Mouse (Mus musculus) forebrain, embryonic 15.5 days (tissue): Measurements from ENCODE around the gene Hoxa3. TPM values are rescaled to one million over a fixed set of nuclear protein-coding genes. Genes with fewer than 3 reads are reported as not detected.

Experiments used
- ATAC-seq: fragments of 200-750 bp; cut with Nextera tagmentation; replicated peaks from 2 replicates; pipeline ENCODE4 v1.8.0; 2017; ENCODE audit warnings: mild to moderate bottlenecking, moderate TSS enrichment, moderate library complexity
- H3K27ac ChIP-seq: fragments of 300-500 bp; sonication (generic); replicated peaks from 2 replicates; pipeline ENCODE4 v1.5.1; 2015; ENCODE audit warnings: mild to moderate bottlenecking, inconsistent platforms
- H3K27me3 ChIP-seq: fragments of 300-500 bp; sonication (generic); 2 replicates; pipeline ENCODE4 v1.6.1; 2015; ENCODE audit warnings: inconsistent platforms
- H3K36me3 ChIP-seq: fragments of 300-500 bp; sonication (generic); 2 replicates; pipeline ENCODE4 v1.6.1; 2015; ENCODE audit warnings: mild to moderate bottlenecking, inconsistent platforms
- H3K4me1 ChIP-seq: fragments of 300-500 bp; sonication (generic); 2 replicates; pipeline ENCODE4 v1.6.1; 2015; ENCODE audit warnings: inconsistent platforms
- H3K4me2 ChIP-seq: fragments of 300-500 bp; sonication (generic); replicated peaks from 2 replicates; pipeline ENCODE4 v1.6.1; 2015; ENCODE audit warnings: mild to moderate bottlenecking, inconsistent platforms
- H3K4me3 ChIP-seq: fragments of 300-500 bp; sonication (generic); 2 replicates; pipeline ENCODE4 v1.5.1; 2015; ENCODE audit warnings: mild to moderate bottlenecking, inconsistent platforms
- H3K9ac ChIP-seq: fragments of 300-500 bp; sonication (generic); replicated peaks from 2 replicates; pipeline ENCODE4 v1.6.1; 2015; ENCODE audit warnings: mild to moderate bottlenecking, inconsistent platforms
- H3K9me3 ChIP-seq: fragments of 300-500 bp; sonication (generic); 2 replicates; pipeline ENCODE4 v1.6.1; 2016; ENCODE audit warnings: inconsistent platforms
- WGBS: fragments of 180-500 bp; shearing (Covaris S2); methylation state at CpG from one replicate; pipeline ENCODE4 v1.1.7; 2015; ENCODE audit warnings: mixed read lengths; 5-methylcytosine and 5-hydroxymethylcytosine counted together
- polyA plus RNA-seq: library from polyadenylated mRNA; unstranded; fragments of >200 nt; fragmentation: Nextera tagmentation; extraction: Ambion mirVana; gene quantifications from 2 replicates; pipeline ENCODE4 v1.2.1, GENCODE M21; 2015

Gene Hoxa3
- polyA plus RNA-seq, 1 experiment from 2014 or later = not detected

GRCm38 (mm10) chr6:52169499-52170165 is 43.5 kb downstream of the Hoxa3 start:
- Histone ChIP-seq H3K4me2 (no peak overlapping the region), H3K4me3 (no peak overlapping the region), H3K27ac (no peak overlapping the region), H3K36me3 (no peaks in the 10 kb centered on the region), H3K9ac (no peak overlapping the region), H3K27me3 (peaks cover 96% of the 10 kb centered on the region), H3K9me3 (no peaks in the 10 kb centered on the region), H3K4me1 (peaks cover 6% of the 10 kb centered on the region; the same call in 1 of the 2 replicates)
- ATAC-seq = no peak
- WGBS = 2% methylated on average over 16 of the region's 16 CpGs

- Histone ChIP-seq H3K4me2 (no peak overlapping the region), H3K9ac (no peak overlapping the region)
- WGBS = 1% methylated on average over 42 of the region's 42 CpGs
These were observed 44.7 kb downstream of the Hoxa3 start for GRCm38 (mm10) chr6:52168191-52169055.

GRCm38 (mm10) chr6:52167736-52168161 is 45.4 kb downstream of the Hoxa3 start:
- Histone ChIP-seq H3K4me2 (no peak overlapping the region), H3K36me3 (no peaks in the 10 kb centered on the region), H3K27ac (no peak overlapping the region), H3K4me3 (no peak overlapping the region), H3K9ac (no peak overlapping the region), H3K9me3 (no peaks in the 10 kb centered on the region), H3K4me1 (peaks cover 5% of the 10 kb centered on the region; the same call in 1 of the 2 replicates), H3K27me3 (peaks cover 96% of the 10 kb centered on the region)
- WGBS = 2% methylated on average over 14 of the region's 14 CpGs
- ATAC-seq = no peak

More at GRCm38 (mm10) chr6:52168191-52169055, 44.7 kb downstream of the Hoxa3 start:
- Histone ChIP-seq H3K27me3 (peaks cover 96% of the 10 kb centered on the region), H3K9me3 (no peaks in the 10 kb centered on the region), H3K36me3 (no peaks in the 10 kb centered on the region), H3K4me3 (no peak overlapping the region), H3K27ac (no peak overlapping the region), H3K4me1 (peaks cover 6% of the 10 kb centered on the region; the same call in 1 of the 2 replicates)
- ATAC-seq = no peak

- no peak overlapping the region for H3K4me3 ChIP-seq
- 11% methylated on average over 1 of the region's 1 CpGs for WGBS
- H3K4me1 ChIP-seq = no peaks in the 10 kb centered on the region
- no peaks in the 10 kb centered on the region for H3K36me3 ChIP-seq
- H3K27me3 ChIP-seq = peaks cover 95% of the 10 kb centered on the region
- no peak overlapping the region for H3K27ac ChIP-seq
- no peaks in the 10 kb centered on the region for H3K9me3 ChIP-seq
- H3K4me2 ChIP-seq = no peak overlapping the region
- ATAC-seq = no peak
- H3K9ac ChIP-seq = no peak overlapping the region
These were observed 46.0 kb downstream of the Hoxa3 start for GRCm38 (mm10) chr6:52167176-52167575.

- H3K27me3 ChIP-seq = peaks cover 95% of the 10 kb centered on the region
- H3K27ac ChIP-seq = no peak overlapping the region
- H3K9me3 ChIP-seq = no peaks in the 10 kb centered on the region
- H3K9ac ChIP-seq = no peak overlapping the region
- no peak overlapping the region for H3K4me2 ChIP-seq
- WGBS = 2% methylated on average over 4 of the region's 4 CpGs
- H3K4me1 ChIP-seq = no peaks in the 10 kb centered on the region
- no peak overlapping the region for H3K4me3 ChIP-seq
- no peak for ATAC-seq
- H3K36me3 ChIP-seq = no peaks in the 10 kb centered on the region
These were observed 46.6 kb downstream of the Hoxa3 start for GRCm38 (mm10) chr6:52166431-52167077.

GRCm38 (mm10) chr6:52165441-52166370 is 47.4 kb downstream of the Hoxa3 start:
- Histone ChIP-seq H3K36me3 (no peaks in the 10 kb centered on the region), H3K4me1 (no peaks in the 10 kb centered on the region), H3K9me3 (no peaks in the 10 kb centered on the region), H3K4me3 (no peak overlapping the region), H3K4me2 (no peak overlapping the region), H3K27ac (no peak overlapping the region), H3K27me3 (peaks cover 93% of the 10 kb centered on the region), H3K9ac (no peak overlapping the region)
- no peak for ATAC-seq
- WGBS = 1% methylated on average over 28 of the region's 28 CpGs

GRCm38 (mm10) chr6:52164626-52165440 is 48.3 kb downstream of the Hoxa3 start, which contains the start of gene Hoxa2:
TSS of gene Hoxa2 (minus strand) at chr6:52164831.
- H3K9me3 ChIP-seq = no peaks in the 10 kb centered on the region
- H3K36me3 ChIP-seq = no peaks in the 10 kb centered on the region
- under 1% methylated on average over 25 of the region's 25 CpGs for WGBS
- no peak within 1 kb of the TSS for H3K4me3 ChIP-seq
- H3K27ac ChIP-seq = no peak within 1 kb of the TSS
- H3K4me1 ChIP-seq = no peaks in the 10 kb centered on the region
- no peak within 1 kb of the TSS for H3K4me2 ChIP-seq
- no peak within 1 kb of the TSS for H3K9ac ChIP-seq
- peaks cover 93% of the 10 kb centered on the region for H3K27me3 ChIP-seq
- no peak for ATAC-seq

- H3K9ac ChIP-seq = no peak overlapping the region
- no peaks in the 10 kb centered on the region for H3K9me3 ChIP-seq
- no peaks in the 10 kb centered on the region for H3K4me1 ChIP-seq
- no peaks in the 10 kb centered on the region for H3K36me3 ChIP-seq
- peaks cover 94% of the 10 kb centered on the region for H3K27me3 ChIP-seq
- H3K27ac ChIP-seq = no peak overlapping the region
- under 1% methylated on average over 39 of the region's 39 CpGs for whole genome bisulfite sequencing
- no peak overlapping the region for H3K4me2 ChIP-seq
- no peak for ATAC-seq
- no peak overlapping the region for H3K4me3 ChIP-seq
These were observed 49.0 kb downstream of the Hoxa3 start for GRCm38 (mm10) chr6:52164051-52164625.

GRCm38 (mm10) chr6:52163366-52164031 is 49.6 kb downstream of the Hoxa3 start:
- H3K4me1 ChIP-seq = peaks cover 6% of the 10 kb centered on the region
- ATAC-seq = no peak
- no peak overlapping the region for H3K27ac ChIP-seq
- no peaks in the 10 kb centered on the region for H3K36me3 ChIP-seq
- H3K27me3 ChIP-seq = peaks cover 95% of the 10 kb centered on the region
- WGBS = under 1% methylated on average over 17 of the region's 17 CpGs
- no peak overlapping the region for H3K4me2 ChIP-seq
- H3K4me3 ChIP-seq = no peak overlapping the region
- H3K9me3 ChIP-seq = no peaks in the 10 kb centered on the region
- H3K9ac ChIP-seq = no peak overlapping the region
